Mouse (Mus musculus) cortical plate, adult 2 months (tissue): Measurements from ENCODE around the gene Crhr2.

ENCODE experiments used
- CTCF ChIP-seq: fragments of 200-500 bp; IDR thresholded peaks from 2 replicates; pipeline ENCODE4 v1.5.1; 2011; ENCODE audit warnings: mild to moderate bottlenecking, control low read depth, low read length; ENCODE audit not compliant: insufficient read depth; ENCODE audit errors: extremely low read depth
- POLR2A ChIP-seq: fragments of 200-500 bp; IDR thresholded peaks from 2 replicates; pipeline ENCODE4 v1.6.1; 2011; ENCODE audit warnings: mild to moderate bottlenecking, low read length, control low read depth; ENCODE audit not compliant: insufficient read depth; ENCODE audit errors: extremely low read depth

- TF ChIP-seq POLR2A (no peak), CTCF (no peak)
These were observed 89.6 kb downstream of the Crhr2 start for GRCm38 (mm10) chr6:55043206-55043605.
